Mouse (Mus musculus) ovary, adult 18-20 months (tissue): ENCODE measurements around the gene Cyp20a1.
A peak's percentile ranks its signal among the peaks of the same experiment; 100 is the strongest.

Experiments
- DNase-seq: peaks from one replicate; pipeline ENCODE4 v3.0.0; 2022; ENCODE audit warnings: low spot score, mixed read lengths

Cyp20a1 gene

DNA sequence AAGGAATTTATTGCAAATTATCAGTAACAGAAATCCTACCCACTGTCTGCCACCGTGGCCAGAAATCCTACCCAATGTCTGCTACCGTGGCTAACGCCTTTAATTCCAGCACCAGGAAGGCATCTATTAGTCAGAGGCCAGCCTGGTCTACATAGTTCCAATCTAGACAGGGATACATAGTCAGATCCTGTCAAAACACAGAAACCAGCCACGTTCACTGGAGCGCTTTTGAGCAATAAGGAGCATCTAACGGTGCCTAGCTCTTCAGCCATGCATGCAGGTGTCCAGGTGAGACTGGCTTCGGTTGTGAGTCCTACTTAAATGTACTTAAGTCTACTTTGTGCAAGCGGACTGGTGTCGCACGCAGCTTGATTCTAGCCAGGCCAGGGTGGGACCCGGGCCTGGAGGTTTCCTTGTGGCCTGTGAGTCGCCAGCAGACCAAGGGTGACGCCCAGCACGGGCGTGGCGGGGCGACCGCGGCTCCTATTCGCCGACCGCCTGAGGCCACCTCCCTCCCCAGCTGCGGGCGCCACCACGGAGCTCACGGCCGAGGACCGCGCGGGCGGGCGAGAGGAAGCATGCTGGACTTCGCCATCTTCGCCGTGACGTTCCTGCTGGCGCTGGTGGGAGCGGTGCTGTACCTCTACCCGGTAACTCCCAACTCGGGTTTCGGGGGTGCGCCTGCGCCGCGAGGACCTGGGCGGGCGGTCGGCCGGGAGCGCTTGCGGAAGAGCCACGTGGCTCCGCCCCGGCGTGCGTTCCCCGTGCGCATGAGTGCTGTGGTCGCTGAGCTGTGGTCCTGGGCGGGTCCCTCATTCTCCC is at the start of gene Cyp20a1:
TSS of gene Cyp20a1 (plus strand) at position 516 of the 822 bp plus-strand sequence.
- DNase-seq = peak; percentile 86

- DNase-seq = no peak
These were observed 49.2 kb upstream of the Cyp20a1 start for GRCm38 (mm10) chr1:60293921-60294320.

DNA sequence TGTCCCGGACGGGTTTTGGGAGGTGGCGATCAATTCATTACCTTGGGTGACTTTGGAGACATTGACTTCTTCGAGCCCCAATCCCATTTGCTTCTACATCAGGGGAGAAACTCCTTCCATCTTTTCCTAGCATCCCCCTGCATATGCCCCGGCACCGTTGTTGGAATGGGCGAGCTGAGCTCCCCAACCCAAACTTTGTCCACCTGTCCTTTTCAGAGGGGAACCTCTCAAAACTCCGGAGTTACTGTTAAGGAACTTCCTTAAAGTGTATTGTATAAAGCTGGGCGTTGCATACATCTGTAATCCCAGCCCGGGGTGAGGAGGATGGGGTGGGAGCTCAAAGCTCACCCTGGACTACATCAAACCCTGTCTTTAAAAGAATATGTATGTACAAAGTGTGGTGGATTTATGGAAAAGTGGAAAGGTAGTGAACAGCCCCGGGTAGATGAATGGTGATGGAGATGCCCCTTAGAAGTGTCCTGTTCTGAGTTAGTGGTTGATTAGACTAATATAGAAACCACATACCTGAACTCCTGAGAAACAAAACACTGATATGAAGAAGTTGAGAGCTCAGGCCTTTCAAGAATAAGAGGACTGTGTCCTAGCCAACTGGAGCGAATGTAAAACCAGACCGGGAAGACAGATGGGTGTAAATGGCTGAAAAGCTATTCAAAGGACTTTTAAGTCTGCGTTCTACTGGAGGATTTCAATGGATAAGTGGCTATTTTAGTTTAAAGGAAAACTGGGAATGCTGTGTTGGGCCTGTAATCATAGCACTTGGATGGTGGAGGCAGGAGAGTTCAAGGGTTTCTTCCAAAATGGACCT is 720 bp downstream of the Cyp20a1 start:
- no peak for DNase-seq

DNA sequence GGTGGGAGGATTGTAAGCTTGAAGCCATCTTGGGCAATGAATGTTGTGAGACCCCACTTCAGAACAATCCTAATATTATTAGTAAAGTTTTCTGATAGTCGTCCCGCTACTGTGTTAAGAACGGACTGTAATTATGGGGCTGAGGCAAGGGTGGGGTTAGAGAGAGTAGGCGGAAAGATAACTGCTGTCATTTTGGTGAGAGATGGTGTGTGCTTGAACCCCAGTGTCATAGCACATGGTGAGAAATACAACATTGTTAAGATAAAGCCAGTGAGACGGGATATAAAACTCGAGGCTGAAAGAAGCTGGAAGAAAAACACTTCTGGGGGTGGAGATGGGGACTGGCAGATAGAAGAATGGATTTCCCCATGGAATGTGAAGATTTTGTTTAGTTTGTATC is 1.5 kb downstream of the Cyp20a1 start:
- DNase-seq = no peak

DNA sequence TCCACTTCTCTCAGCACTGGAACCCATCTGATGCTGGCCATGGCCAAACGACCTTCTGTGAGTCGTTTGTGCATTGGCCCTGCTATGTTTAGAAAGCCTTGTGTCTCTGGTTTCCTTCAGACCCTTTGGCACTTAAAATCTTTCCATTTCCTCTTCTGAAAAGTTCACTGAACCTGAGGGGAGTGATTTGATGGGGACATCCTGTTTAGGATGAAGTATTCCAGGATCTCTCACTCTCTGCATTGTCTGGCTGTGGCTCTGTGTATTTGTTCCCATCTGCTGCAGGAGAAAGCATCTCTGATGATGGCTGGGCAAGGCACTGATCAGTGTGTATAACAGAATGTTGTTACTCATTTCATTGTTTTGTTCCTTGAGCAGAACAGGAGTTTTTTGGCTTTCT is 2.6 kb downstream of the Cyp20a1 start:
- no peak for DNase-seq

DNA sequence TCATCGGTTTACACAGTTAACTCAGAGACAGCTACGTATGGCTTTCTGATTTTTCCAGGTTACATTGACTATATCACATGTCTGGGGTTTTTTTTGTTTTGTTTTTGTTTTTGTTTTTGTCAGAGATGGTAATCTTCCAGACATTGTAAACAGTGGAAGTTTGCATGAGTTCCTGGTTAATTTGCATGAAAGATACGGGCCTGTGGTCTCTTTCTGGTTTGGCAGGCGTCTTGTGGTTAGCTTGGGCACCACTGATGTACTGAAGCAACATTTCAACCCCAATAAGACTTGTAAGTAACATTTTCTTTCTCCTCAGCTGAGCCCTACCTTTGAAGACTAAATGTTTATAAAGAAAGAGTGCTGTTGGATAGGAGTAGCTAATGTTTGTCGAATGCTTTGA is 9.7 kb downstream of the Cyp20a1 start:
- no peak for DNase-seq

GRCm38 (mm10) chr1:60361626-60362025 is 18.5 kb downstream of the Cyp20a1 start:
- DNase-seq = no peak

GRCm38 (mm10) chr1:60376556-60376955 is 33.4 kb downstream of the Cyp20a1 start:
- DNase-seq = no peak

DNA sequence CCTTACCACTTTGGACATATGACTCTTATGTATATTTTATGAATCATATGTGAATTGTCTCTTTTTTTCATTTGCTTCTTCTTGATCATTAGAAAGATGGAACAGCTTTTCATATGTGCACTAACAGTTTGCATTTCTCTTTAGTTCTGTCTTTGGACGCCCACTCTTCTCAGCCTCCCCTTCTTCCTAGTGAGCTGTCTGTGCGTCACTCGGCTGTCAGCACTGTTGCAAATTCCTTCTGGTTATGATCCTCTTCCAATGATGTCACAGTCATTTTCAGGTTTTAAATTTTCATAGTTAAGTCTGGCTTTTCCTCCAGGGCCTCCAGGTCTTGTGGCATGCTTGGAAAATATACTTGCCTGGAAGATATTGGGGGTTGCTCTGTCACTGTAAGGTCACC is 38.8 kb downstream of the Cyp20a1 start:
- DNase-seq = no peak

GRCm38 (mm10) chr1:60404848-60405247 is 61.7 kb downstream of the Cyp20a1 start:
- no peak for DNase-seq

DNA sequence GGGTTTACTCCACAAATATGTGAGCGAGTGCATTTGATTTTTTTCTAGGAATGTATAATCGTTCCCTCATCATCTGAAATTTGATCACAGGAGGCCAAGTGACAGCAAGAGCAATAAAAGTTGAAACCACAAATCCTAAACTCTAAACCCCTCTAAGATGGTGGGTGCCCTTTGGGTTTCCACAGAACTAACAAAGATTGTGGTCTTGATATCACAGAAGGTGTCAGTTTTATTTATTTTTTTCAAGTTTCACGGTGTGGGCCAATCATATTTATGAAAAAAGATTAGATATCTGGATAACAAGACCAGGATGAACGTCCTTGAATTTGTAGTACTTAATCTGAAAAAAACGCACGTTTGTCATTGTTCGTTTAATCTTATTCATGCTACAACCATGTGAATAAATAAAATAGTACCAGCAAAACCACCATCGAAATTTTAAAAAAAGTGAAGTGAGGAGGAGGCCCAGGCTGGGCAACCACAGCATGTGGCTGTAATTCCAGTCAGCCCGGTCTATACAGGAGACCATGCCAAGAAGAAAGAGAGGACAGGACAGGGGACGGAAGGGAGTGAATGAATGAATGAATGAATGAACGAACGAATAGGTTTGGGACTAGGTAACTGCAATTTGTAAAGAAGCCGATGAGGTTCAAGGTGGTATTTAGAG is 65.5 kb downstream of the Cyp20a1 start:
- DNase-seq = no peak

DNA sequence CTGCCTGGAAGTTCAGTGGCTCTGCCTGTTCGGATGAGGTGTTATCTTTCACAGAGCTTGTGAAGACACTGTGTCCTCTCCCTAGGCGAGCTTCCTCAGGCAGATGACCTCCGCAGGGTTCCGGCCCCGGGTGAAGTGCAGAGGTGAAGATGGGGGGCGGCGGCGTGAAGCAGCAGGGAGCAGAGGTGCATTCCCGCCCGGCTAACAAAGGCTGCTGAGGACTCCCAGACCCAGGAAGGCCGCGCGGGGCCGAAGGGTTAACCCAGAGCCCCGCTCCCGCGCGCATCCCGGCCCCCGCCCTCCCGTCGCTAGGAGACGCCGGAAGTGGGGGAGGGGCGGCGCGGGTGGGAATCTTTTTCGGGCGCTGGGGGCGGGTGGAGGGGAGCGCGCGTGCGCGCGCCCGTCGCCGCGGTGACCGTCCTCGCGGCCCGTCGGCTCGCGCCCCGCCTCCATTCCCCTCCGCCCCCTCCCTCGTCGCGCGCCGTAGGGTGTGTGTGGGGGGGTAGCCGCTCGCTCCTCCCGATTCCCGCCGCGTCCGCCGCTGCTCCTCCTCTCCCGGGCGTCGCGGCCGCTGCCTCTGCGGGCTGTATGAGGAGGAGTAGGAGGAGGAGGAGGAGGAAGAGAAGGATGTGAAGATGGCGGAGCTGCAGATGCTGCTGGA is 66.2 kb downstream of the Cyp20a1 start, which contains the start of gene Abi2:
TSS of gene Abi2 (plus strand) at position 452 of the 661 bp plus-strand sequence.
- peak; percentile 89 for DNase-seq

- DNase-seq = peak; percentile 6
These were observed 67.0 kb downstream of the Cyp20a1 start for GRCm38 (mm10) chr1:60409928-60410817.

- DNase-seq = no peak
These were observed 73.6 kb downstream of the Cyp20a1 start for GRCm38 (mm10) chr1:60416724-60417123.

DNA sequence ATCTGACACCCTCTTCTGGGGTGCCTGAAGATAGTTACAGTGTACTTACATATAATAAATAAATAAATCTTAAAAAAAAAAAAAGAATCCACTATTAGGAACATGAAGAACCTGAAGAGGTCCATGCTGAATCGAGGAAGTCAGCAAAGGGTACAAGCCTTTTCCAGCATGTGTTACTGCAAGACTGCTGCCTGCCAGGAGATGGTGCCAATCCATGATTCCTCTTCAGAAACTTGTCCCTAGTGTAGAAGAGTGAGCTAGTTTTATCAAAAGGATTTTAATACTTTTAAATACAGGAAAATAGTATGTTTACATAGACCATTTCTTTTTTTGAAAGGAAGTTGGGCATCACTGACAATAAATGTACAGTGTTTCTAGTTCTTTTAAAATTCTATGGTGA is 80.8 kb downstream of the Cyp20a1 start:
- DNase-seq = no peak

DNA sequence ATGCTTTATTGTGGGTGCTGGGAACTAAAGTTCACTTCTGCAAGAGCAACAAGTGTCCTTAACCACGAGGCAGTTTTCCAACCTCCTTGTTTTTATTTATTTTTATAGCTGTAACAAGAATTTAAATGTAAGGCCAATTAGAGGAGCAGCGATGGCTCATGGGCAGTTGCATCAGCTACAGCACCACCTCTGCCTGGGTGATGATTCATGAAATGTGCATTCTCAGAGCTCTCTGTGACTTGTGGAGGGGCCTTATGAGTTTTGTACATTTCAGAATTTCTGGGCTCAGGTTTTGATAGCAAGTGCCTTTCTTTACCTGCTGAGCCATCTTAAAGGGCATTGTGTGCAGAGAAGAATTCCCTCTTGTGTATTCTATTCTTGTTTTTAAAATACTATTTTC is 85.2 kb downstream of the Cyp20a1 start:
- no peak for DNase-seq

GRCm38 (mm10) chr1:60428932-60429331 is 85.8 kb downstream of the Cyp20a1 start:
- no peak for DNase-seq

DNA sequence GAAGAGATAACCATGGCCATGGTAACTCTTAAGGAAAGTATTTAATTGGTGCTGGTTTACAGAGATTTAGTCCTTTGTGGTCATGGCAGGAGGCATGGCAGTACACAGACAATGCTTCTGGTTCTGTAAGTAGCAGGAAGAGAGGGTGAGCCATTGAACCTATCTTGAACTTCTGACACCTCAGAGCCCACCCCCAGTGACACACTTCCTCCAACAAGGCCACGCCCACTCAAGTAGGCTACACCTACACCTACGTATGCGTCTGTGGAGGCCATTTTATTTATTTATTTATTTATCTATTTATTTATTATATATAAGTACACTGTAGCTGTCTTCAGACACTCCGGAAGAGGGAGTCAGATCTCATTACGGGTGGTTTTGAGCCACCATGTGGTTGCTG is 88.4 kb downstream of the Cyp20a1 start:
- no peak for DNase-seq

GRCm38 (mm10) chr1:60432497-60432896 is 89.4 kb downstream of the Cyp20a1 start:
- DNase-seq = no peak
